Mouse (Mus musculus) liver, postnatal 0 days (tissue): Measurements from ENCODE around the gene Klhl2.

Experiments
- CTCF ChIP-seq: sonication (generic); IDR thresholded peaks from 2 replicates; pipeline ENCODE4 v1.5.1; 2016; ENCODE audit warnings: antibody characterized with exemption, low read depth
- EP300 ChIP-seq: IDR thresholded peaks from 2 replicates; pipeline ENCODE4 v1.6.1; 2016; ENCODE audit warnings: antibody characterized with exemption, low read depth, mild to moderate bottlenecking

- TF ChIP-seq CTCF (no peak), EP300 (no peak)
Measured at GRCm38 (mm10) chr8:64798503-64798902, 51.3 kb downstream of the Klhl2 start.
